Mouse (Mus musculus) lung, embryonic 15.5 days (tissue): ENCODE measurements around the gene Tmem63c. TPM values are rescaled to one million over a fixed set of nuclear protein-coding genes. Genes with fewer than 3 reads are reported as not detected.
A peak's percentile ranks its signal among the peaks of the same experiment; 100 is the strongest.

Experiments
- ATAC-seq: fragments of 200-750 bp; cut with Nextera tagmentation; 2 replicates; pipeline ENCODE4 v1.8.0; 2017; ENCODE audit warnings: moderate number of reproducible peaks, borderline replicate concordance; ENCODE audit not compliant: low FRiP score, low TSS enrichment; ENCODE audit errors: extremely low read depth
- H3K27ac ChIP-seq: fragments of 300-500 bp; sonication (generic); 2 replicates; pipeline ENCODE4 v1.5.1; 2015; ENCODE audit warnings: moderate library complexity, mild to moderate bottlenecking, inconsistent platforms
- H3K27me3 ChIP-seq: fragments of 300-500 bp; sonication (generic); 2 replicates; pipeline ENCODE4 v1.6.1; 2015; ENCODE audit warnings: inconsistent platforms
- H3K36me3 ChIP-seq: fragments of 300-500 bp; sonication (generic); 2 replicates; pipeline ENCODE4 v1.6.1; 2015; ENCODE audit warnings: inconsistent platforms
- H3K4me1 ChIP-seq: fragments of 300-500 bp; sonication (generic); 2 replicates; pipeline ENCODE4 v1.6.1; 2015; ENCODE audit warnings: inconsistent platforms
- H3K4me2 ChIP-seq: fragments of 300-500 bp; sonication (generic); 2 replicates; pipeline ENCODE4 v1.6.1; 2015; ENCODE audit warnings: inconsistent platforms, mild to moderate bottlenecking, moderate library complexity
- H3K4me3 ChIP-seq: fragments of 300-500 bp; sonication (generic); 2 replicates; pipeline ENCODE4 v1.5.1; 2015; ENCODE audit warnings: mild to moderate bottlenecking, inconsistent platforms
- H3K9ac ChIP-seq: fragments of 300-500 bp; sonication (generic); 2 replicates; pipeline ENCODE4 v1.6.1; 2015; ENCODE audit warnings: inconsistent platforms
- H3K9me3 ChIP-seq: fragments of 300-500 bp; sonication (generic); 2 replicates; pipeline ENCODE4 v1.6.1; 2016; ENCODE audit warnings: inconsistent platforms
- WGBS: fragments of 180-500 bp; shearing (Covaris S2); methylation state at CpG from one replicate; pipeline ENCODE4 v1.1.7; 2015; 5-methylcytosine and 5-hydroxymethylcytosine counted together
- polyA plus RNA-seq: library from polyadenylated mRNA; unstranded; fragments of >200 nt; fragmentation: Nextera tagmentation; extraction: Ambion mirVana; gene quantifications from 2 replicates; pipeline ENCODE4 v1.2.1, GENCODE M21; 2015

Gene Tmem63c
- polyA plus RNA-seq, 1 experiment from 2014 or later: 0.07 TPM

GRCm38 (mm10) chr12:87066429-87066828 is 45.3 kb downstream of the Tmem63c start:
- H3K36me3 ChIP-seq: no peaks in the 10 kb centered on the region
- no peak overlapping the region for H3K4me3 ChIP-seq
- H3K27me3 ChIP-seq: no peaks in the 10 kb centered on the region
- no peak overlapping the region for H3K9ac ChIP-seq
- H3K9me3 ChIP-seq: no peaks in the 10 kb centered on the region
- no peak for ATAC-seq
- no peak overlapping the region for H3K27ac ChIP-seq
- WGBS: 81% methylated on average over 5 of the region's 5 CpGs
- no peaks in the 10 kb centered on the region for H3K4me1 ChIP-seq
- H3K4me2 ChIP-seq: no peak overlapping the region

- no peak for ATAC-seq
- H3K9me3 ChIP-seq: no peaks in the 10 kb centered on the region
- no peak overlapping the region for H3K27ac ChIP-seq
- H3K9ac ChIP-seq: no peak overlapping the region
- no peak overlapping the region for H3K4me3 ChIP-seq
- no peaks in the 10 kb centered on the region for H3K4me1 ChIP-seq
- no peaks in the 10 kb centered on the region for H3K36me3 ChIP-seq
- H3K4me2 ChIP-seq: no peak overlapping the region
- WGBS: 64% methylated on average over 5 of the region's 5 CpGs
- no peaks in the 10 kb centered on the region for H3K27me3 ChIP-seq
Measured at GRCm38 (mm10) chr12:87070520-87070919, 49.4 kb downstream of the Tmem63c start.

- H3K9me3 ChIP-seq: no peaks in the 10 kb centered on the region
- H3K4me1 ChIP-seq: no peaks in the 10 kb centered on the region
- no peak for ATAC-seq
- H3K27ac ChIP-seq: no peak overlapping the region
- H3K36me3 ChIP-seq: no peaks in the 10 kb centered on the region
- H3K27me3 ChIP-seq: no peaks in the 10 kb centered on the region
- no peak overlapping the region for H3K4me2 ChIP-seq
- H3K4me3 ChIP-seq: no peak overlapping the region
- H3K9ac ChIP-seq: no peak overlapping the region
- 83% methylated on average over 2 of the region's 2 CpGs for WGBS
Measured at GRCm38 (mm10) chr12:87076610-87077009, 55.5 kb downstream of the Tmem63c start.

- no peak overlapping the region for H3K27ac ChIP-seq
- no peaks in the 10 kb centered on the region for H3K9me3 ChIP-seq
- no peak overlapping the region for H3K4me3 ChIP-seq
- H3K27me3 ChIP-seq: no peaks in the 10 kb centered on the region
- ATAC-seq: no peak
- H3K36me3 ChIP-seq: no peaks in the 10 kb centered on the region
- no peak overlapping the region for H3K4me2 ChIP-seq
- no peaks in the 10 kb centered on the region for H3K4me1 ChIP-seq
- WGBS: 70% methylated on average over 8 of the region's 8 CpGs
- no peak overlapping the region for H3K9ac ChIP-seq
Measured at GRCm38 (mm10) chr12:87082797-87083196, 61.7 kb downstream of the Tmem63c start.

GRCm38 (mm10) chr12:87087236-87087635 is 66.1 kb downstream of the Tmem63c start:
- Histone ChIP-seq H3K4me3 (no peak overlapping the region), H3K9me3 (no peaks in the 10 kb centered on the region), H3K27me3 (no peaks in the 10 kb centered on the region), H3K27ac (no peak overlapping the region), H3K36me3 (no peaks in the 10 kb centered on the region), H3K9ac (no peak overlapping the region), H3K4me2 (no peak overlapping the region), H3K4me1 (no peaks in the 10 kb centered on the region)
- ATAC-seq: no peak
- 56% methylated on average over 7 of the region's 7 CpGs for WGBS

- no peak overlapping the region for H3K4me2 ChIP-seq
- no peak for ATAC-seq
Measured at GRCm38 (mm10) chr12:87088331-87088730, 67.2 kb downstream of the Tmem63c start.

GRCm38 (mm10) chr12:87089255-87089654 is 68.1 kb downstream of the Tmem63c start:
- ATAC-seq: no peak
- Histone ChIP-seq H3K36me3 (no peaks in the 10 kb centered on the region), H3K27ac (no peak overlapping the region), H3K4me1 (no peaks in the 10 kb centered on the region), H3K4me2 (no peak overlapping the region), H3K9me3 (no peaks in the 10 kb centered on the region), H3K4me3 (no peak overlapping the region), H3K27me3 (no peaks in the 10 kb centered on the region), H3K9ac (no peak overlapping the region)
- 60% methylated on average over 4 of the region's 4 CpGs for WGBS

More at GRCm38 (mm10) chr12:87088331-87088730, 67.2 kb downstream of the Tmem63c start:
- 33% methylated on average over 4 of the region's 4 CpGs for WGBS
- H3K27ac ChIP-seq: no peak overlapping the region
- H3K36me3 ChIP-seq: no peaks in the 10 kb centered on the region
- H3K9ac ChIP-seq: no peak overlapping the region
- H3K27me3 ChIP-seq: no peaks in the 10 kb centered on the region
- no peaks in the 10 kb centered on the region for H3K9me3 ChIP-seq
- no peaks in the 10 kb centered on the region for H3K4me1 ChIP-seq
- no peak overlapping the region for H3K4me3 ChIP-seq

- H3K4me1 ChIP-seq: no peaks in the 10 kb centered on the region
- no peak overlapping the region for H3K9ac ChIP-seq
- H3K4me3 ChIP-seq: no peak overlapping the region
- ATAC-seq: no peak
- H3K36me3 ChIP-seq: no peaks in the 10 kb centered on the region
- H3K9me3 ChIP-seq: no peaks in the 10 kb centered on the region
- 68% methylated on average over 2 of the region's 2 CpGs for WGBS
- H3K27me3 ChIP-seq: no peaks in the 10 kb centered on the region
- no peak overlapping the region for H3K4me2 ChIP-seq
- no peak overlapping the region for H3K27ac ChIP-seq
Measured at GRCm38 (mm10) chr12:87089701-87090100, 68.6 kb downstream of the Tmem63c start.

GRCm38 (mm10) chr12:87091916-87092315 is 70.8 kb downstream of the Tmem63c start:
- Histone ChIP-seq H3K9me3 (no peaks in the 10 kb centered on the region), H3K4me2 (no peak overlapping the region), H3K4me3 (no peak overlapping the region), H3K27me3 (no peaks in the 10 kb centered on the region), H3K4me1 (no peaks in the 10 kb centered on the region), H3K36me3 (no peaks in the 10 kb centered on the region), H3K27ac (no peak overlapping the region), H3K9ac (no peak overlapping the region)
- ATAC-seq: no peak
- 86% methylated on average over 2 of the region's 2 CpGs for WGBS

GRCm38 (mm10) chr12:87093249-87093648 is 72.1 kb downstream of the Tmem63c start:
- Histone ChIP-seq H3K36me3 (no peaks in the 10 kb centered on the region), H3K27ac (no peak overlapping the region), H3K9me3 (no peaks in the 10 kb centered on the region), H3K4me1 (no peaks in the 10 kb centered on the region), H3K9ac (no peak overlapping the region), H3K4me3 (no peak overlapping the region), H3K27me3 (no peaks in the 10 kb centered on the region), H3K4me2 (no peak overlapping the region)
- WGBS: 52% methylated on average over 4 of the region's 4 CpGs
- peak; percentile 21; the same call in 1 of the 2 replicates for ATAC-seq

GRCm38 (mm10) chr12:87093671-87094070 is 72.5 kb downstream of the Tmem63c start:
- 46% methylated on average over 6 of the region's 6 CpGs for WGBS

GRCm38 (mm10) chr12:87100331-87100730 is 79.2 kb downstream of the Tmem63c start:
- H3K4me1 ChIP-seq: peaks cover 8% of the 10 kb centered on the region

More at GRCm38 (mm10) chr12:87093671-87094070, 72.5 kb downstream of the Tmem63c start:
- Histone ChIP-seq H3K9me3 (no peaks in the 10 kb centered on the region), H3K4me2 (no peak overlapping the region), H3K4me1 (no peaks in the 10 kb centered on the region), H3K4me3 (no peak overlapping the region), H3K27me3 (no peaks in the 10 kb centered on the region), H3K27ac (no peak overlapping the region), H3K9ac (no peak overlapping the region), H3K36me3 (no peaks in the 10 kb centered on the region)
- ATAC-seq: no peak

GRCm38 (mm10) chr12:87102165-87102631 is 81.1 kb downstream of the Tmem63c start, which contains the start of gene Ngb:
Gene Ngb (minus strand): TSS chr12:87102539.
- Histone ChIP-seq H3K36me3 (no peaks in the 10 kb centered on the region), H3K27ac (no peak within 1 kb of the TSS), H3K27me3 (peaks cover 27% of the 10 kb centered on the region), H3K4me3 (peak within 1 kb of the TSS; percentile 26), H3K4me2 (peak within 1 kb of the TSS; percentile 54), H3K9ac (no peak within 1 kb of the TSS), H3K9me3 (no peaks in the 10 kb centered on the region), H3K4me1 (peaks cover 8% of the 10 kb centered on the region)
- peak; percentile 35 for ATAC-seq
- 4% methylated on average over 32 of the region's 32 CpGs for WGBS

More at GRCm38 (mm10) chr12:87100331-87100730, 79.2 kb downstream of the Tmem63c start:
- Histone ChIP-seq H3K4me2 (no peak overlapping the region), H3K36me3 (no peaks in the 10 kb centered on the region), H3K9ac (no peak overlapping the region), H3K4me3 (no peak overlapping the region), H3K27ac (no peak overlapping the region), H3K27me3 (peaks cover 27% of the 10 kb centered on the region), H3K9me3 (no peaks in the 10 kb centered on the region)
- no peak for ATAC-seq
- 68% methylated on average over 4 of the region's 4 CpGs for WGBS
